Mouse (Mus musculus) retina, postnatal 1 day (tissue): ENCODE results near the gene Kcnt2.

Experiments used
- DNase-seq: peaks from one replicate; pipeline ENCODE4 v3.0.0-alpha.2; 2012

Gene Kcnt2

GRCm38 (mm10) chr1:140245876-140246597, at the start of gene Kcnt2:
Gene Kcnt2, plus strand, starts transcription at chr1:140246158.
- no peak for DNase-seq

- no peak for DNase-seq
Observed at GRCm38 (mm10) chr1:140205329-140205728, 40.6 kb upstream of the Kcnt2 start.

GRCm38 (mm10) chr1:140225221-140225620, 20.7 kb upstream of the Kcnt2 start:
- no peak for DNase-seq

GRCm38 (mm10) chr1:140226673-140227072, 19.3 kb upstream of the Kcnt2 start:
- no peak for DNase-seq

GRCm38 (mm10) chr1:140245465-140245864, 493 bp upstream of the Kcnt2 start:
- peak; percentile 91 for DNase-seq

GRCm38 (mm10) chr1:140264696-140265095, 18.7 kb downstream of the Kcnt2 start:
- no peak for DNase-seq

GRCm38 (mm10) chr1:140266047-140266446, 20.1 kb downstream of the Kcnt2 start:
- no peak for DNase-seq

- DNase-seq: no peak
Observed at GRCm38 (mm10) chr1:140266643-140267286, 20.8 kb downstream of the Kcnt2 start.

- no peak for DNase-seq
Observed at GRCm38 (mm10) chr1:140267288-140267687, 21.3 kb downstream of the Kcnt2 start.

- no peak for DNase-seq
Observed at GRCm38 (mm10) chr1:140273624-140274023, 27.7 kb downstream of the Kcnt2 start.

- DNase-seq: no peak
Observed at GRCm38 (mm10) chr1:140275813-140276212, 29.9 kb downstream of the Kcnt2 start.

- peak; percentile 40 for DNase-seq
Observed at GRCm38 (mm10) chr1:140293140-140293539, 47.2 kb downstream of the Kcnt2 start.

GRCm38 (mm10) chr1:140295482-140295881, 49.5 kb downstream of the Kcnt2 start:
- DNase-seq: no peak

- DNase-seq: no peak
Observed at GRCm38 (mm10) chr1:140304244-140304643, 58.3 kb downstream of the Kcnt2 start.

GRCm38 (mm10) chr1:140305344-140305743, 59.4 kb downstream of the Kcnt2 start:
- DNase-seq: no peak

GRCm38 (mm10) chr1:140306339-140306738, 60.4 kb downstream of the Kcnt2 start:
- DNase-seq: no peak

GRCm38 (mm10) chr1:140310739-140311138, 64.8 kb downstream of the Kcnt2 start:
- no peak for DNase-seq

GRCm38 (mm10) chr1:140325088-140325487, 79.1 kb downstream of the Kcnt2 start:
- no peak for DNase-seq

GRCm38 (mm10) chr1:140326709-140327108, 80.8 kb downstream of the Kcnt2 start:
- no peak for DNase-seq

GRCm38 (mm10) chr1:140333702-140334101, 87.7 kb downstream of the Kcnt2 start:
- DNase-seq: no peak

GRCm38 (mm10) chr1:140338417-140338816, 92.5 kb downstream of the Kcnt2 start:
- DNase-seq: no peak

- DNase-seq: no peak
Observed at GRCm38 (mm10) chr1:140339368-140339767, 93.4 kb downstream of the Kcnt2 start.

GRCm38 (mm10) chr1:140364787-140365186, 118.8 kb downstream of the Kcnt2 start:
- no peak for DNase-seq

GRCm38 (mm10) chr1:140373532-140373931, 127.6 kb downstream of the Kcnt2 start:
- DNase-seq: no peak

GRCm38 (mm10) chr1:140378791-140379190, 132.8 kb downstream of the Kcnt2 start:
- DNase-seq: no peak
